Mouse (Mus musculus) liver, embryonic 11.5 days (tissue): ENCODE measurements around the gene Doc2g. TPM values are rescaled to one million over a fixed set of nuclear protein-coding genes. Genes with fewer than 3 reads are reported as not detected.
"Not testable (repeated sequence)": the region's sequence is repeated elsewhere in the genome, so short reads cannot be mapped to it uniquely, and the experiment has no call there.

Experiments
- ATAC-seq: fragments of 200-750 bp; cut with Nextera tagmentation; replicated peaks from 2 replicates; pipeline ENCODE4 v1.8.0; 2017; ENCODE audit warnings: moderate number of reproducible peaks, mild to moderate bottlenecking, moderate TSS enrichment, moderate library complexity; ENCODE audit not compliant: low FRiP score
- DNase-seq: peaks from one replicate; pipeline ENCODE4 v3.0.0-alpha.2; 2017; ENCODE audit warnings: low spot score
- H3K27ac ChIP-seq: fragments of 300-500 bp; sonication (generic); 2 replicates; pipeline ENCODE4 v1.5.1; 2014; ENCODE audit warnings: mild to moderate bottlenecking, low read depth, low read length, control low read depth
- H3K27me3 ChIP-seq: fragments of 300-500 bp; sonication (generic); replicated peaks from 2 replicates; pipeline ENCODE4 v1.6.1; 2014; ENCODE audit warnings: low read length, mixed read lengths; ENCODE audit not compliant: control insufficient read depth, insufficient read depth
- H3K36me3 ChIP-seq: fragments of 300-500 bp; sonication (generic); 2 replicates; pipeline ENCODE4 v1.6.1; 2014; ENCODE audit warnings: mild to moderate bottlenecking, low read length, moderate library complexity, mixed read lengths; ENCODE audit not compliant: control insufficient read depth, insufficient read depth
- H3K4me1 ChIP-seq: fragments of 300-500 bp; sonication (generic); replicated peaks from 2 replicates; pipeline ENCODE4 v1.6.1; 2014; ENCODE audit warnings: low read length, mixed read lengths; ENCODE audit not compliant: control insufficient read depth, insufficient read depth
- H3K4me2 ChIP-seq: fragments of 300-500 bp; sonication (generic); 2 replicates; pipeline ENCODE4 v1.6.1; 2014; ENCODE audit warnings: mild to moderate bottlenecking, control low read depth, moderate library complexity
- H3K4me3 ChIP-seq: fragments of 300-500 bp; sonication (generic); 2 replicates; pipeline ENCODE4 v1.5.1; 2014; ENCODE audit warnings: low read depth, low read length, control low read depth
- H3K9ac ChIP-seq: fragments of 300-500 bp; sonication (generic); 2 replicates; pipeline ENCODE4 v1.6.1; 2014; ENCODE audit warnings: low read depth, low read length, control low read depth
- H3K9me3 ChIP-seq: fragments of 300-500 bp; sonication (generic); 2 replicates; pipeline ENCODE4 v1.6.1; 2016; ENCODE audit warnings: low read length, inconsistent platforms, mixed read lengths; ENCODE audit not compliant: control insufficient read depth
- WGBS: fragments of 180-500 bp; shearing (Covaris S2); extraction: QIAGEN DNeasy Blood & Tissue Kit; methylation state at CpG from one replicate; pipeline ENCODE4 v1.1.7; 2014; 5-methylcytosine and 5-hydroxymethylcytosine counted together
- polyA plus RNA-seq: library from polyadenylated mRNA; unstranded; fragments of >200 nt; fragmentation: Nextera tagmentation; extraction: Ambion mirVana; gene quantifications from 2 replicates; pipeline ENCODE4 v1.2.1, GENCODE M21; 2014

Doc2g gene
- polyA plus RNA-seq, 1 experiment from 2014 or later, result 4.1 TPM

- H3K9me3 ChIP-seq, result peaks cover 7% of the 10 kb centered on the region
- peaks cover 14% of the 10 kb centered on the region for H3K4me1 ChIP-seq
- H3K9ac ChIP-seq, result no peak overlapping the region
- no peaks in the 10 kb centered on the region for H3K27me3 ChIP-seq
- DNase-seq, result no peak
- H3K36me3 ChIP-seq, result no peaks in the 10 kb centered on the region
- H3K27ac ChIP-seq, result peak overlapping the region; percentile 73
- H3K4me2 ChIP-seq, result peak overlapping the region; percentile 44
- peak; percentile 78 for ATAC-seq
- 65% methylated on average over 8 of the region's 8 CpGs for WGBS
- H3K4me3 ChIP-seq, result no peak overlapping the region
Observed at GRCm38 (mm10) chr19:4046866-4047254, 43.7 kb downstream of the Doc2g start.

GRCm38 (mm10) chr19:4047859-4048258 lies 44.7 kb downstream of the Doc2g start:
- Histone ChIP-seq H3K9ac (no peak overlapping the region), H3K4me3 (no peak overlapping the region)

GRCm38 (mm10) chr19:4049069-4049468 lies 46.0 kb downstream of the Doc2g start:
- H3K27me3 ChIP-seq, ATAC-seq, H3K4me3 ChIP-seq, H3K27ac ChIP-seq, DNase-seq, H3K36me3 ChIP-seq, H3K4me2 ChIP-seq, H3K9ac ChIP-seq, H3K9me3 ChIP-seq: not testable (repeated sequence)
- WGBS, result 68% methylated on average over 5 of the region's 5 CpGs
- peaks cover 14% of the 10 kb centered on the region for H3K4me1 ChIP-seq

More at GRCm38 (mm10) chr19:4047859-4048258, 44.7 kb downstream of the Doc2g start:
- Histone ChIP-seq H3K9me3 (peaks cover 7% of the 10 kb centered on the region), H3K4me2 (no peak overlapping the region), H3K27me3 (no peaks in the 10 kb centered on the region), H3K4me1 (peaks cover 14% of the 10 kb centered on the region), H3K36me3 (no peaks in the 10 kb centered on the region), H3K27ac (peak overlapping the region; percentile 73; the same call in 1 of the 2 replicates)
- peak; percentile 68 for DNase-seq
- WGBS, result 22% methylated on average over 4 of the region's 4 CpGs
- ATAC-seq, result no peak

GRCm38 (mm10) chr19:4051016-4051415 lies 47.9 kb downstream of the Doc2g start:
- peaks cover 3% of the 10 kb centered on the region for H3K9me3 ChIP-seq
- WGBS, result 90% methylated on average over 5 of the region's 5 CpGs
- no peak overlapping the region for H3K4me3 ChIP-seq

GRCm38 (mm10) chr19:4051741-4052515 lies 48.8 kb downstream of the Doc2g start:
- H3K9ac ChIP-seq, result no peak overlapping the region
- H3K36me3 ChIP-seq, result no peaks in the 10 kb centered on the region
- WGBS, result 55% methylated on average over 10 of the region's 10 CpGs
- H3K4me3 ChIP-seq, result no peak overlapping the region
- peaks cover 14% of the 10 kb centered on the region for H3K4me1 ChIP-seq
- DNase-seq, result peak; percentile 59
- peaks cover 3% of the 10 kb centered on the region for H3K9me3 ChIP-seq
- ATAC-seq, result no peak
- H3K4me2 ChIP-seq, result no peak overlapping the region
- H3K27ac ChIP-seq, result no peak overlapping the region
- no peaks in the 10 kb centered on the region for H3K27me3 ChIP-seq

More at GRCm38 (mm10) chr19:4051016-4051415, 47.9 kb downstream of the Doc2g start:
- no peaks in the 10 kb centered on the region for H3K36me3 ChIP-seq
- DNase-seq, result no peak
- H3K4me1 ChIP-seq, result peaks cover 17% of the 10 kb centered on the region
- no peak overlapping the region for H3K9ac ChIP-seq
- no peak overlapping the region for H3K27ac ChIP-seq
- no peaks in the 10 kb centered on the region for H3K27me3 ChIP-seq
- ATAC-seq, result no peak
- no peak overlapping the region for H3K4me2 ChIP-seq

- 67% methylated on average over 5 of the region's 5 CpGs for WGBS
- no peak overlapping the region for H3K4me2 ChIP-seq
- no peaks in the 10 kb centered on the region for H3K36me3 ChIP-seq
- H3K4me1 ChIP-seq, result peaks cover 12% of the 10 kb centered on the region
- DNase-seq (no peak), ATAC-seq (no peak)
- H3K27ac ChIP-seq, result peak overlapping the region; percentile 39; the same call in 1 of the 2 replicates
- H3K9ac ChIP-seq, result no peak overlapping the region
- H3K9me3 ChIP-seq, result peaks cover 3% of the 10 kb centered on the region
- no peak overlapping the region for H3K4me3 ChIP-seq
- H3K27me3 ChIP-seq, result no peaks in the 10 kb centered on the region
Observed at GRCm38 (mm10) chr19:4052516-4053030, 49.5 kb downstream of the Doc2g start.

DNA sequence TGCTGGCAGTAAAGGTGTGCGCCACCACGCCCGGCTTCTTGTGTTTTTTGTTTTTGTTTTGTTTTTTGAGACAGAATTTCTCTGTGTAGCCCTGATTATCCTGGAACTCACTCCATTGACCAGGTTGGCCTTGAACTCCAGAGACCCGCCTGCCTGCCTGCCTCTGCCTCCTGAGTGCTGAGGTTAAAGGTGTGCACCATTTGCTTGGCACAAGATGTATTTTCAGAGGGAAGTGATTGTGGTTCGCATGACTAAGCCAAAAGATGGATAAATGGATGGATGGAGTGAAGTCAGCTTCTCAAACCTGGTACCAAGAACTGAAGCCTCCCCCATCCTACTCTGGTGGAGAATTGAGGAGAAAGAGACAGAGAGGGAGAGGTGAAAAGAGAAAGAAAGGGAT lies 51.5 kb downstream of the Doc2g start:
- Histone ChIP-seq H3K4me2 (no peak overlapping the region), H3K4me1 (peaks cover 26% of the 10 kb centered on the region), H3K27ac (no peak overlapping the region), H3K9ac (no peak overlapping the region), H3K9me3 (peaks cover 3% of the 10 kb centered on the region), H3K27me3 (no peaks in the 10 kb centered on the region), H3K36me3 (no peaks in the 10 kb centered on the region), H3K4me3 (no peak overlapping the region)
- WGBS, result 82% methylated on average over 5 of the region's 5 CpGs
- DNase-seq (no peak), ATAC-seq (no peak)

DNA sequence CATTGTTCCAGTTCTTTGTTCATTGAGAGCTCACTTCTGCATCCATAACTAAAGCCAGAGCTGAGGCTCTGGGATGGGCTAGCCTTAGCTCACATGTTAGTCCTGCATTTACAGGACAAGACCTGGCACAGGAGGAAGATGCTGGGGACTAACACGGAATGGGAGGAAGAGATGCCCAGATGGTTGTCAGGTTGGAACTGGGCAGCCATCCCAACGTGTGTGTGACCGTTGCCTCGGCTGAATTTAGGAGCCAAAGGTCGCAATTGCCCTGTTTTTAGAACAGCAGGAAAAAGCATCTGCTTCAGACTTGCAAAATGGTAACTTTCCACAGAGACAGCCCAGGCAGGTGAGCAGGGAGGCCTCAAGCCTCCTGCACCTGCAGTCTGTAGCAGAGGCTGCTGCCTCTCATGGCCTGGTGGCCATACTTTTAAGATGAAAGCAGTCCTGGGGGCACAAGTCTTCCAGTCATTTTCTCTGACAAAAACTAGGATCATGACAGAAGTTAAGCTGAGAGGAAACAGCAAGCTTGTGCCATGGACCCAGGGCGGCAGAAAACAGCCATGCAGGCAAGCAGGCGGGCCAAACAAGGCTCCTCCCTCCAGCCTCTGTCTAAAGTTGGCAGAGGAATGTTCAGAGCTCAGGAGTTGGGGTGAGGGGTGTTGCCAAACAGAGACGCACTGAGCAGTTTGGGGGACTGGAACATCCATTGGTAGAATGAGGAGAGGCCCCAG lies 52.3 kb downstream of the Doc2g start:
- peak overlapping the region; percentile 34; the same call in 1 of the 2 replicates for H3K27ac ChIP-seq
- H3K4me3 ChIP-seq, result no peak overlapping the region
- H3K9me3 ChIP-seq, result peaks cover 3% of the 10 kb centered on the region
- WGBS, result 77% methylated on average over 8 of the region's 8 CpGs
- no peaks in the 10 kb centered on the region for H3K27me3 ChIP-seq
- DNase-seq, result no peak
- no peak for ATAC-seq
- H3K36me3 ChIP-seq, result no peaks in the 10 kb centered on the region
- H3K4me1 ChIP-seq, result peaks cover 29% of the 10 kb centered on the region
- H3K9ac ChIP-seq, result no peak overlapping the region
- no peak overlapping the region for H3K4me2 ChIP-seq
